Comparison of ENCODE assay signal across 19 mouse cellular contexts in genomic region chr6:81562260-81562659, GRCm38 (mm10).
"Had no signal": no experiment of that assay in that cellular context is flagged by ENCODE, and none has a peak within 500 bp of the region (broad histone marks: within the 10 kb centered on the region; RNA-seq: fewer than 3 reads in every experiment).

No protein-coding gene starts in this region.

- H3K4me3 ChIP-seq: kidney, embryonic 15.5 days; left cerebral cortex, adult 2 months; liver, embryonic 13.5 days; midbrain, embryonic 12.5 days; myocyte; neural tube, embryonic 13.5 days had no signal

- DNase-seq: kidney, adult 8-10 months; kidney, postnatal 10 days; kidney, postnatal 36 days; layer of hippocampus, postnatal 36 days; liver, embryonic 13.5 days; lung, adult 2 months; retina, postnatal 1 day; right cerebral cortex, postnatal 4 days; thymus, adult 2 months; thymus, postnatal 14 days; thymus, postnatal 4 days had no signal

- ATAC-seq: midbrain, embryonic 16.5 days had no signal

- H3K27ac ChIP-seq: kidney, embryonic 15.5 days; left cerebral cortex, adult 2 months; liver, embryonic 13.5 days; macrophage; midbrain, embryonic 12.5 days; neural tube, embryonic 13.5 days; stomach, postnatal 0 days had no signal

- H3K4me1 ChIP-seq: kidney, embryonic 15.5 days; liver, embryonic 13.5 days; midbrain, embryonic 12.5 days; neural tube, embryonic 13.5 days had no signal
